Mouse (Mus musculus) G1E (cell line): Measurements from ENCODE around the gene Zfp78.

ENCODE experiments used
- CTCF ChIP-seq: IDR thresholded peaks from 2 replicates; pipeline ENCODE4 v1.5.1; 2012; ENCODE audit warnings: low read depth, low read length, inconsistent platforms, mixed read lengths
- GATA2 ChIP-seq: IDR thresholded peaks from 2 replicates; pipeline ENCODE4 v1.6.1; 2012; ENCODE audit warnings: low read depth, low read length, inconsistent platforms, borderline replicate concordance
- TAL1 ChIP-seq: conservative IDR thresholded peaks from 2 replicates; pipeline ENCODE4 v1.6.1; 2012; ENCODE audit warnings: low read depth, low read length, inconsistent platforms, mixed read lengths

DNA sequence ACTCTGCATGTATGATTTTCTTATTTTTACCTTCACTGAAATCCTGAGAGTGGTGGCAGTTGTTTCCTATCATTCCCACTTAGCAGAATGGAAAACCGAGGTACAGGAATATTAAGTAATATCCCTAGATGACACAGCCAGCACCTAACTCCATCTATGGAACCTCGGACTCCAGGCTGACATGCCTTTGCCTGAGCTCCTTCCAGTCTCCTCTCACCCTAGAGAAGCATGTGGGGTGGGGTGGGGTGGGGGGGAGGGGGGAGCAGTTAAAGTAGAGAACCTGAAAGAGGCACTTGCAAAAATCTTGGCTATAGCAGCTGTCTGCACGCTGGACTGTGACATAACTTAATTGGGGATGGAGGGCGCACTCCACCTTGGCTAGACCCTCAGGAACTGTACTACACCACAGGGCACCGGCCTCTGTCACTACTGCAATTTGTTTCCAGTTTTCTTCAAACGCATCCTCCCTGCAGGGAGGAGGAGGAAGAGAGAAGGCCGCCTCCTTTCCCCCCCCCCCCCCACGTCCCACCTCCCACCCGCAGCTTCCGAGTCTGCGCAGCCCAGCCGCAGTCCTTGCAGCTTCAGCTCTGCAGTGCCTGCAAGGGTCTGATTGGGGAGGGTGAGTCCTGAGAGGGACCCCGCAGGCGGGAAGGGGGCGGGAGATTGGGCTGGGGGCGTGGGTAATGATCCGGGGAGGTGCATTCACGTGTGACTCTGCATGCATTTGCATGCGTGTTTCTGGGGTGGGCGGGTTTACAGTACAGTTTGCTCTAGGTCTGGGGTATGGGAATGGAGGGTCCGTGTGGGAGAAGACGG, 51.8 kb downstream of the Zfp78 start:
- TF ChIP-seq GATA2, result no peak
- no peak for TF ChIP-seq CTCF
- no peak for TF ChIP-seq TAL1
